Mouse (Mus musculus) ES-Bruce4 (cell line): Measurements from ENCODE around the gene Tuba3b.

Experiments used
- CTCF ChIP-seq: IDR thresholded peaks from one replicate; pipeline ENCODE4 v1.8.1; 2011; ENCODE audit warnings: low read depth, low read length
- EP300 ChIP-seq: IDR thresholded peaks from 2 replicates; pipeline ENCODE4 v1.6.1; 2011; ENCODE audit warnings: low read depth, low read length; ENCODE audit not compliant: insufficient read depth
- POLR2A ChIP-seq: IDR thresholded peaks from one replicate; pipeline ENCODE4 v1.8.1; 2011; ENCODE audit warnings: low read length; ENCODE audit not compliant: insufficient read depth

- TF ChIP-seq CTCF: no peak
- TF ChIP-seq POLR2A: no peak
- TF ChIP-seq EP300: no peak
These were observed 18.9 kb downstream of the Tuba3b start for GRCm38 (mm10) chr6:145634454-145634853.
